Mouse (Mus musculus) hindbrain, embryonic 15.5 days (tissue): ENCODE measurements at regions not wholly inside any gene's neighbourhood (a gene's known extent, or its start where the extent isn't known, plus 50 kb on each side); places are given as distances from the start of the nearest gene placed in this dataset.

Experiments used
- ATAC-seq: fragments of 200-750 bp; cut with Nextera tagmentation; 2 replicates; pipeline ENCODE4 v1.8.0; 2017; ENCODE audit warnings: low read depth, moderate number of reproducible peaks, moderate TSS enrichment; ENCODE audit not compliant: low FRiP score
- H3K27ac ChIP-seq: fragments of 300-500 bp; sonication (generic); replicated peaks from 2 replicates; pipeline ENCODE4 v1.5.1; 2015; ENCODE audit warnings: mild to moderate bottlenecking, inconsistent platforms
- H3K27me3 ChIP-seq: fragments of 300-500 bp; sonication (generic); 2 replicates; pipeline ENCODE4 v1.6.1; 2015; ENCODE audit warnings: control low read depth, inconsistent platforms
- H3K36me3 ChIP-seq: fragments of 300-500 bp; sonication (generic); 2 replicates; pipeline ENCODE4 v1.6.1; 2015; ENCODE audit warnings: control low read depth, inconsistent platforms
- H3K4me1 ChIP-seq: fragments of 300-500 bp; sonication (generic); replicated peaks from 2 replicates; pipeline ENCODE4 v1.6.1; 2015; ENCODE audit warnings: control low read depth, inconsistent platforms
- H3K4me2 ChIP-seq: fragments of 300-500 bp; sonication (generic); 2 replicates; pipeline ENCODE4 v1.6.1; 2015; ENCODE audit warnings: moderate library complexity, mild to moderate bottlenecking, inconsistent platforms
- H3K4me3 ChIP-seq: fragments of 300-500 bp; sonication (generic); 2 replicates; pipeline ENCODE4 v1.5.1; 2015; ENCODE audit warnings: mild to moderate bottlenecking, inconsistent platforms
- H3K9ac ChIP-seq: fragments of 300-500 bp; sonication (generic); 2 replicates; pipeline ENCODE4 v1.6.1; 2015; ENCODE audit warnings: inconsistent platforms
- H3K9me3 ChIP-seq: fragments of 300-500 bp; sonication (generic); 2 replicates; pipeline ENCODE4 v1.6.1; 2016; ENCODE audit warnings: control low read depth, inconsistent platforms
- WGBS: fragments of 180-500 bp; shearing (Covaris S2); methylation state at CpG from one replicate; pipeline ENCODE4 v1.1.7; 2015; 5-methylcytosine and 5-hydroxymethylcytosine counted together

- no peaks in the 10 kb centered on the region for H3K9me3 ChIP-seq
- no peaks in the 10 kb centered on the region for H3K4me1 ChIP-seq
- no peak overlapping the region for H3K4me3 ChIP-seq
- no peak overlapping the region for H3K27ac ChIP-seq
- H3K9ac ChIP-seq, result no peak overlapping the region
- no peak for ATAC-seq
- 73% methylated on average over 5 of the region's 5 CpGs for WGBS
- H3K4me2 ChIP-seq, result no peak overlapping the region
- H3K36me3 ChIP-seq, result no peaks in the 10 kb centered on the region
- H3K27me3 ChIP-seq, result no peaks in the 10 kb centered on the region
Observed at GRCm38 (mm10) chr6:93152431-93153208, 209.3 kb upstream of the Adamts9 start.

- Histone ChIP-seq H3K4me2 (no peak overlapping the region), H3K9ac (no peak overlapping the region), H3K4me1 (no peaks in the 10 kb centered on the region), H3K36me3 (no peaks in the 10 kb centered on the region), H3K27me3 (no peaks in the 10 kb centered on the region), H3K27ac (no peak overlapping the region), H3K9me3 (no peaks in the 10 kb centered on the region), H3K4me3 (no peak overlapping the region)
- WGBS, result 37% methylated on average over 2 of the region's 2 CpGs
- no peak for ATAC-seq
Observed at GRCm38 (mm10) chr6:93150531-93150930, 207.2 kb upstream of the Adamts9 start.

- no peak for ATAC-seq
- 56% methylated on average over 4 of the region's 4 CpGs for WGBS
Observed at GRCm38 (mm10) chr6:93149956-93150355, 206.7 kb upstream of the Adamts9 start.

GRCm38 (mm10) chr6:93140331-93140731 lies 197.0 kb upstream of the Adamts9 start:
- H3K27ac ChIP-seq, result no peak overlapping the region
- no peak overlapping the region for H3K4me3 ChIP-seq
- H3K27me3 ChIP-seq, result no peaks in the 10 kb centered on the region
- ATAC-seq, result peak; percentile 54; the same call in 1 of the 2 replicates
- H3K4me2 ChIP-seq, result no peak overlapping the region
- H3K4me1 ChIP-seq, result no peaks in the 10 kb centered on the region
- H3K9ac ChIP-seq, result no peak overlapping the region
- H3K9me3 ChIP-seq, result no peaks in the 10 kb centered on the region
- WGBS, result 17% methylated on average over 4 of the region's 4 CpGs
- no peaks in the 10 kb centered on the region for H3K36me3 ChIP-seq

More at GRCm38 (mm10) chr6:93149956-93150355, 206.7 kb upstream of the Adamts9 start:
- Histone ChIP-seq H3K9me3 (no peaks in the 10 kb centered on the region), H3K9ac (no peak overlapping the region), H3K36me3 (no peaks in the 10 kb centered on the region), H3K27ac (no peak overlapping the region), H3K4me3 (no peak overlapping the region), H3K4me2 (no peak overlapping the region), H3K4me1 (no peaks in the 10 kb centered on the region), H3K27me3 (no peaks in the 10 kb centered on the region)

GRCm38 (mm10) chr6:93133940-93134339 lies 190.6 kb upstream of the Adamts9 start:
- no peak overlapping the region for H3K4me3 ChIP-seq
- no peaks in the 10 kb centered on the region for H3K27me3 ChIP-seq
- ATAC-seq, result no peak
- no peak overlapping the region for H3K27ac ChIP-seq
- no peak overlapping the region for H3K9ac ChIP-seq
- no peaks in the 10 kb centered on the region for H3K9me3 ChIP-seq
- H3K4me2 ChIP-seq, result no peak overlapping the region
- 68% methylated on average over 5 of the region's 5 CpGs for WGBS
- H3K36me3 ChIP-seq, result no peaks in the 10 kb centered on the region
- no peaks in the 10 kb centered on the region for H3K4me1 ChIP-seq

GRCm38 (mm10) chr6:93130946-93131685 lies 187.8 kb upstream of the Adamts9 start:
- no peaks in the 10 kb centered on the region for H3K4me1 ChIP-seq
- H3K27me3 ChIP-seq, result no peaks in the 10 kb centered on the region
- H3K9ac ChIP-seq, result no peak overlapping the region
- H3K27ac ChIP-seq, result no peak overlapping the region
- WGBS, result 36% methylated on average over 4 of the region's 4 CpGs
- no peak overlapping the region for H3K4me2 ChIP-seq
- H3K9me3 ChIP-seq, result no peaks in the 10 kb centered on the region
- no peak for ATAC-seq
- H3K36me3 ChIP-seq, result no peaks in the 10 kb centered on the region
- H3K4me3 ChIP-seq, result no peak overlapping the region

- no peaks in the 10 kb centered on the region for H3K9me3 ChIP-seq
- no peaks in the 10 kb centered on the region for H3K4me1 ChIP-seq
- H3K9ac ChIP-seq, result no peak overlapping the region
- H3K27ac ChIP-seq, result no peak overlapping the region
- no peaks in the 10 kb centered on the region for H3K36me3 ChIP-seq
- H3K27me3 ChIP-seq, result no peaks in the 10 kb centered on the region
- no peak overlapping the region for H3K4me3 ChIP-seq
- no peak overlapping the region for H3K4me2 ChIP-seq
- WGBS, result 75% methylated on average over 12 of the region's 12 CpGs
- no peak for ATAC-seq
Observed at GRCm38 (mm10) chr6:93119482-93119881, 176.2 kb upstream of the Adamts9 start.

- Histone ChIP-seq H3K27ac (no peak overlapping the region), H3K27me3 (no peaks in the 10 kb centered on the region), H3K4me2 (no peak overlapping the region), H3K4me3 (no peak overlapping the region), H3K9me3 (no peaks in the 10 kb centered on the region), H3K9ac (no peak overlapping the region), H3K36me3 (no peaks in the 10 kb centered on the region), H3K4me1 (no peaks in the 10 kb centered on the region)
- WGBS, result 90% methylated on average over 3 of the region's 3 CpGs
- no peak for ATAC-seq
Observed at GRCm38 (mm10) chr6:93113361-93113760, 170.1 kb upstream of the Adamts9 start.

- 48% methylated on average over 5 of the region's 5 CpGs for WGBS
- Histone ChIP-seq H3K9ac (no peak overlapping the region), H3K27ac (no peak overlapping the region), H3K4me1 (no peaks in the 10 kb centered on the region), H3K9me3 (no peaks in the 10 kb centered on the region), H3K36me3 (no peaks in the 10 kb centered on the region), H3K4me3 (no peak overlapping the region), H3K27me3 (no peaks in the 10 kb centered on the region), H3K4me2 (no peak overlapping the region)
- ATAC-seq, result no peak
Observed at GRCm38 (mm10) chr6:93094730-93095360, 151.6 kb upstream of the Adamts9 start.

- WGBS, result 67% methylated on average over 2 of the region's 2 CpGs
- no peak overlapping the region for H3K9ac ChIP-seq
- ATAC-seq, result no peak
- no peak overlapping the region for H3K4me3 ChIP-seq
- H3K27ac ChIP-seq, result no peak overlapping the region
- no peaks in the 10 kb centered on the region for H3K4me1 ChIP-seq
- no peak overlapping the region for H3K4me2 ChIP-seq
- no peaks in the 10 kb centered on the region for H3K36me3 ChIP-seq
- H3K27me3 ChIP-seq, result no peaks in the 10 kb centered on the region
- no peaks in the 10 kb centered on the region for H3K9me3 ChIP-seq
Observed at GRCm38 (mm10) chr6:93093770-93094169, 150.5 kb upstream of the Adamts9 start.

GRCm38 (mm10) chr6:93087329-93087728 lies 144.0 kb upstream of the Adamts9 start:
- Histone ChIP-seq H3K27me3 (no peaks in the 10 kb centered on the region), H3K9ac (no peak overlapping the region), H3K4me2 (no peak overlapping the region), H3K36me3 (no peaks in the 10 kb centered on the region), H3K4me3 (no peak overlapping the region), H3K9me3 (no peaks in the 10 kb centered on the region), H3K4me1 (no peaks in the 10 kb centered on the region), H3K27ac (no peak overlapping the region)
- 80% methylated on average over 2 of the region's 2 CpGs for WGBS
- no peak for ATAC-seq

- no peak overlapping the region for H3K4me3 ChIP-seq
- no peak overlapping the region for H3K4me2 ChIP-seq
- ATAC-seq, result no peak
- no peak overlapping the region for H3K9ac ChIP-seq
- H3K36me3 ChIP-seq, result no peaks in the 10 kb centered on the region
- H3K27ac ChIP-seq, result no peak overlapping the region
- no peaks in the 10 kb centered on the region for H3K27me3 ChIP-seq
- 85% methylated on average over 1 of the region's 1 CpGs for WGBS
- no peaks in the 10 kb centered on the region for H3K4me1 ChIP-seq
- no peaks in the 10 kb centered on the region for H3K9me3 ChIP-seq
Observed at GRCm38 (mm10) chr6:93084286-93084685, 141.0 kb upstream of the Adamts9 start.
